Mouse (Mus musculus): ENCODE data around the gene Cdc6.

DNA sequence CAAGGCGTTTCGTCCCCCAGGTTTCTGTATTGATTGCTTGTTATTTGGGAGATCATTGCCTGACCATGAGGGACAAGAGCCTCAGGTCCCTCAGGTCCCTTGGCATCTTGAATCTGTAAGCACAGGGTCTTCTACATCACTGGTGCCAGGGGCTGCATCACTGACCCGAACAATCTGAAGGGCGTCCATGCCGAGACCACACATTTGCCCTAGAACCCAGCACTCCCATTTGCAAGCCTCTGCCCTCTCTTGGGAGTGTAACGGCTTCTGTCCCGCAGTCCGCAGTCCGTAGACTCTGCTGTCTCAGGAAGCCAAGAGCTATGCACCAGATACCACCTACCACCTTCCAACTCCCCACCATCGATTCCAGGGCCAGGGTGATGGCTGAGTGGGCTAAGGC lies 48.7 kb downstream of the Cdc6 start:
- no peak for TF ChIP-seq GATA1 (IDR thresholded peaks at IDR 0.05; ENCODE audit: low read length)
- no peak for TF ChIP-seq TAL1 (IDR thresholded peaks at IDR 0.05; ENCODE audit: low read length)

Data from erythroblast, embryonic 14.5 days (primary cell).